In genomic region chr10:127663590-127663989, GRCm38 (mm10) we compare ENCODE assay signal across 9 mouse cellular contexts. TPM values are rescaled to one million over a fixed set of nuclear protein-coding genes. Genes with fewer than 3 reads are reported as not detected.
A peak's percentile ranks its signal among the peaks of the same experiment; 100 is the strongest.
DNase-seq lines count a peak whose midpoint lies in the region.
"Had no signal": no experiment of that assay in that cellular context is flagged by ENCODE, and none has a peak within 500 bp of the region (broad histone marks: within the 10 kb centered on the region; RNA-seq: fewer than 3 reads in every experiment).

No protein-coding gene starts in this region.

- peak; percentile 37 for DNase-seq in adrenal gland, adult 2 months
- no peak for DNase-seq in adrenal gland, adult 8-10 months
- peak; percentile 9 for DNase-seq in kidney, adult 18-20 months
- DNase-seq in kidney, adult 11 months, result no peak
- peak; percentile 10 for DNase-seq in ovary, postnatal 36 days (ENCODE audit: low spot score)
- DNase-seq in ovary, adult 18-20 months (ENCODE audit: low spot score), result no peak
- no peak for DNase-seq in spleen, postnatal 4 days (ENCODE audit: low spot score in 2 of 2)
- DNase-seq in spleen, postnatal 36 days (ENCODE audit: low spot score in 2 of 2), result no peak

RNA-seq across cellular contexts. Expression of gene Nemp1, which starts 3.1 kb away (rescaled TPM):
- total RNA-seq in adrenal gland, adult 2 months (2021), result 1 to 10 TPM; 4.6 to 9.1 TPM
- 1.5 and 2.6 TPM in 2 replicates for polyA plus RNA-seq in adrenal gland, adult 2 months (2012; rRNA removed)
- 10 to 100 TPM in 2 of 4 experiments, 1 to 10 TPM in 2; 6.3 to 10.6 (median 9.6) TPM for total RNA-seq in adrenal gland, adult 8-10 months (2022)

RNA-seq across cellular contexts. Expression of gene Nab2, which starts 4.8 kb away (rescaled TPM):
- total RNA-seq in adrenal gland, adult 2 months (2021), result 10 to 100 TPM; 16.9 to 26.6 TPM
- polyA plus RNA-seq in adrenal gland, adult 2 months (2012; rRNA removed), result 35.9 and 38.7 TPM in 2 replicates
- total RNA-seq in adrenal gland, adult 8-10 months (2022), result 10 to 100 TPM; 20.0 to 33.6 (median 26.8) TPM

RNA-seq across cellular contexts. Expression of gene Stat6, which starts 20.8 kb away (rescaled TPM):
- total RNA-seq in adrenal gland, adult 2 months (2021), result 100 to 1,000 TPM in 1 of 2 experiments, 10 to 100 TPM in 1; 88.3 to 109 TPM
- polyA plus RNA-seq in adrenal gland, adult 2 months (2012; rRNA removed), result 67.6 and 83.8 TPM in 2 replicates
- total RNA-seq in adrenal gland, adult 8-10 months (2022), result 100 to 1,000 TPM in 3 of 4 experiments, 10 to 100 TPM in 1; 96.7 to 113 (median 107) TPM

RNA-seq across cellular contexts. Expression of gene Myo1a, which starts 41.4 kb away (rescaled TPM):
- 10 to 100 TPM in 1 of 2 experiments, 1 to 10 TPM in 1; 1.1 to 15.1 TPM for total RNA-seq in adrenal gland, adult 2 months (2021)
- 0.21 and 4.0 TPM in 2 replicates for polyA plus RNA-seq in adrenal gland, adult 2 months (2012; rRNA removed)
- total RNA-seq in adrenal gland, adult 8-10 months (2022), result 10 to 100 TPM in 2 of 4 experiments, under 1 TPM in 2; 0.75 to 72.1 (median 30.0) TPM
- total RNA-seq: hematopoietic stem cell, adult 5-6 weeks had no signal

RNA-seq across cellular contexts. Expression of gene Lrp1, which starts 42.6 kb away (rescaled TPM):
- 100 to 1,000 TPM; 138 to 196 TPM for total RNA-seq in adrenal gland, adult 2 months (2021)
- 197 and 201 TPM in 2 replicates for polyA plus RNA-seq in adrenal gland, adult 2 months (2012; rRNA removed)
- 100 to 1,000 TPM; 212 to 271 (median 242) TPM for total RNA-seq in adrenal gland, adult 8-10 months (2022)

Comparison
In these comparisons a context has a peak if more than half of its experiments do, and no peak if none do; other contexts are left out.
1. DNase-seq: peak in adrenal gland, adult 2 months (single experiment), kidney, adult 18-20 months (single experiment) and ovary, postnatal 36 days (single experiment); none in adrenal gland, adult 8-10 months (single experiment), kidney, adult 11 months (single experiment), ovary, adult 18-20 months (single experiment), spleen, postnatal 4 days (0 of 2) and spleen, postnatal 36 days (0 of 2).